Mouse (Mus musculus) heart, adult 10 weeks (tissue): ENCODE measurements around the gene Rnasel. TPM values are rescaled to one million over a fixed set of nuclear protein-coding genes. Genes with fewer than 3 reads are reported as not detected.

Experiments used
- polyA plus RNA-seq: library from polyadenylated mRNA; stranded (reverse); fragments of 350-450 nt; fragmentation: Illumina TruSeq; extraction: RNeasy Lipid Tissue Mini Kit (QIAGEN cat#74804); gene quantifications from one replicate; pipeline ENCODE4 v1.2.3, GENCODE M21; 2014; ENCODE audit warnings: low read depth, low replicate concordance

The Rnasel gene
- polyA plus RNA-seq, result 6.7 TPM

DNA sequence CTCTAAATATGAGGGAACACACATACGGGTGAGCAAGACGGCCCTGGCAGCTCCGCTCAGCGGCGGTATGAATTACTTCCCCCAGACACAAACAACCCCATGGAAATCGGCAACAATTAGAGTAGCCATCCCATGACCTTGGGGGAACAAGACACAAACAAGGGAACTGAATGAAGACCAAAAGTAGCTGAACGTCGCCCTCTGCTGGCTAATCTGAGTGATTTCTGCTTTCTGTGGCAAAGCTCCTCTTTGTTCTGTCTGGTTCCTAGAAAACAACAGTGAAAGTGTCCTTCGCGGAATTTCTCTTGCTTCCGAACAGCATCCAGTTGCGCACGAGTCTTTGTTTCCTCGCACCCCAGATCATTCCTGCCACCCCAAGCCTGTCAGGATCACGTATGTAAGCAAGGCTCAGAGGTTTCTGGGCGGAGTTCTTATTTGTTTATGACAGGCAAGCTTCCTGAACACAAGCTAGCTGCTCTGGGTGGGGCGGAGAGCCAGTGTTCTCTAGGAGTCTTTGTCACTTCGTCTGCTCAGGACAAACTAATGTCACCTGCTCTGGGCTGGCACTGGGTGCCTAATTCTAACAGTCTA lies at the start of gene Rnasel:
Rnasel (plus strand) TSS at position 216 of the 591 bp plus-strand sequence.

DNA sequence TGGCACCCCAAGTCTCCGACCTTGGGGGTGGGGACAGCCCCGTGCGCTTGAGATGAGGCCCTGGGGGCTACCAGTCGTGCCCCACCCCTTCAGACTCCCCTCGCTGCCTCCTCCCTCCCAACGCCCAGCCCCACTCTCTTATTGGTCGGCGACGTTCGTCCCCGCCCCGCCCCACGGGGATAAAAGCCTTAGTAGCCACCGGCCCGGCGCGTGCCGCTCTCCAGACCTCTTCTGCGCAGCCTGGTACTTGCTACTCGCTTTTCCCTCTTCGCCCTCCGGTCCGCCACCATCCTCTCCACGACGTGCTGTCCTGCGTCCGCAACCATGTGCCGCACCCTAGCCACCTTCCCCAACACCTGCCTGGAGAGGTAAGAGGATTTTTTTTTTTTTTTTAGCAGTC lies 9.1 kb upstream of the Rnasel start, which contains the start of gene Rgs16:
Rgs16 (plus strand) TSS at position 205 of the 400 bp plus-strand sequence.

Other genes with a start within 250 kb of the Rnasel start
- 1.3 TPM for gene Npl, start 199.4 kb upstream of the Rnasel start, polyA plus RNA-seq
- gene Rgs8, start 96.4 kb upstream of the Rnasel start, polyA plus RNA-seq, result not detected
- gene Rgs16, start 9.1 kb upstream of the Rnasel start, polyA plus RNA-seq, result 1.1 TPM
- not detected for gene Rgsl1, start 94.7 kb downstream of the Rnasel start, polyA plus RNA-seq
- not detected for gene Teddm1b, start 124.9 kb downstream of the Rnasel start, polyA plus RNA-seq
- gene Teddm1a, start 142.3 kb downstream of the Rnasel start, polyA plus RNA-seq, result not detected
- gene Glul, start 150.5 kb downstream of the Rnasel start, polyA plus RNA-seq, result 331 TPM
- 0.92 TPM for gene Teddm2, start 150.8 kb downstream of the Rnasel start, polyA plus RNA-seq